Mouse (Mus musculus) Patski (cell line): ENCODE data around the gene Isyna1. TPM values are rescaled to one million over a fixed set of nuclear protein-coding genes. Genes with fewer than 3 reads are reported as not detected.

Experiments
- ATAC-seq: fragments of 100-300 bp; one replicate; pipeline ENCODE4 v1.8.0; 2021
- CTCF ChIA-PET: fragments of 350-600 bp; sonication (Branson Sonifier 250); formaldehyde crosslinking; loops from one replicate; lab custom pipeline; 2022; ENCODE audit warnings: inconsistent platforms; lab: Charles Lee
- POLR2A ChIA-PET: fragments of 350-600 bp; sonication (Branson Sonifier 250); formaldehyde crosslinking; loops from one replicate; lab custom pipeline; 2022; ENCODE audit warnings: antibody characterized with exemption, inconsistent platforms; lab: Charles Lee
- DNase-seq: peaks from one replicate; pipeline ENCODE4 v3.0.0-alpha.2; 2011; ENCODE audit warnings: low read depth, low spot score
- H3K27me3 ChIP-seq: fragments of 371-371 bp; one replicate; pipeline ENCODE4 v1.5.1; 2021
- CTCF ChIP-seq: fragments of 100-300 bp; IDR thresholded peaks from one replicate; pipeline ENCODE4 v1.5.1; 2021
- in situ Hi-C: fragments of 300-500 bp; cut with MboI; formaldehyde crosslinking; loops from 3 replicates; pipeline ENCODE4 v1.11.1; 2018; ENCODE audit warnings: low pct_unique_long_range_greater_than_20kb, mixed read lengths
- polyA plus RNA-seq: library from polyadenylated mRNA; unstranded; gene quantifications from one replicate; pipeline ENCODE4 v1.2.3, GENCODE M21; 2021

The Isyna1 gene
- polyA plus RNA-seq, 1 experiment from 2014 or later = 6.4 TPM

- TF ChIP-seq CTCF = no peak
- ATAC-seq (no peak), DNase-seq (no peak)
- no peaks in the 10 kb centered on the region for H3K27me3 ChIP-seq
- POLR2A ChIA-PET = interaction anchor here (0.8 kb wide), 1 partner anchor 8 kb away, joined by 3 read pairs; the partner anchor contains the start of gene Ssbp4
- CTCF ChIA-PET = interaction anchor here (1.5 to 1.9 kb wide), 2 partner anchors 10 to 40 kb away, joined by 3 to 5 read pairs; no protein-coding TSS in a partner anchor
- in situ Hi-C loops = no loop called here
Measured at GRCm38 (mm10) chr8:70600473-70601270, 6.5 kb downstream of the Isyna1 start.

GRCm38 (mm10) chr8:70601271-70601649, 7.1 kb downstream of the Isyna1 start:
- ChIA-PET POLR2A (no interaction called here), CTCF (no interaction called here)
- TF ChIP-seq CTCF = no peak
- DNase-seq (no peak), ATAC-seq (no peak)
- in situ Hi-C loops = no loop called here
- H3K27me3 ChIP-seq = no peaks in the 10 kb centered on the region

GRCm38 (mm10) chr8:70602139-70602811, 8.1 kb downstream of the Isyna1 start:
- ChIA-PET POLR2A (no interaction called here), CTCF (no interaction called here)
- no peaks in the 10 kb centered on the region for H3K27me3 ChIP-seq
- DNase-seq (no peak), ATAC-seq (no peak)
- in situ Hi-C loops = no loop called here
- TF ChIP-seq CTCF = no peak

- no peak for DNase-seq
- POLR2A ChIA-PET = no interaction called here
- ATAC-seq = no peak
Measured at GRCm38 (mm10) chr8:70604558-70604957, 10.4 kb downstream of the Isyna1 start.

GRCm38 (mm10) chr8:70605871-70606779, 12.0 kb downstream of the Isyna1 start:
- POLR2A ChIA-PET = no interaction called here
- ATAC-seq = no peak
- in situ Hi-C loops = no loop called here

More at GRCm38 (mm10) chr8:70604558-70604957, 10.4 kb downstream of the Isyna1 start:
- no peaks in the 10 kb centered on the region for H3K27me3 ChIP-seq
- TF ChIP-seq CTCF = no peak
- in situ Hi-C loops = no loop called here
- CTCF ChIA-PET = interaction anchor here (1.1 kb wide), 1 partner anchor 12 kb away, joined by 3 read pairs; no protein-coding TSS in a partner anchor

GRCm38 (mm10) chr8:70606780-70607602, 12.8 kb downstream of the Isyna1 start:
- ATAC-seq (no peak), DNase-seq (no peak)
- H3K27me3 ChIP-seq = no peaks in the 10 kb centered on the region
- CTCF ChIA-PET = interaction anchor here (1.2 kb wide), 1 partner anchor 11 kb away, joined by 3 read pairs; no protein-coding TSS in a partner anchor
- no peak for TF ChIP-seq CTCF
- POLR2A ChIA-PET = interaction anchor here (0.5 to 1.1 kb wide), 2 partner anchors 79 to 101 kb away, joined by 3 to 6 read pairs; no protein-coding TSS in a partner anchor
- in situ Hi-C loops = no loop called here

More at GRCm38 (mm10) chr8:70605871-70606779, 12.0 kb downstream of the Isyna1 start:
- no peak for TF ChIP-seq CTCF
- no peaks in the 10 kb centered on the region for H3K27me3 ChIP-seq
- CTCF ChIA-PET = interaction anchor here (1.2 kb wide), 1 partner anchor 10 kb away, joined by 3 read pairs; no protein-coding TSS in a partner anchor
- no peak for DNase-seq

- DNase-seq = no peak
- in situ Hi-C loops = no loop called here
- H3K27me3 ChIP-seq = no peaks in the 10 kb centered on the region
- no peak for TF ChIP-seq CTCF
- CTCF ChIA-PET = no interaction called here
- ATAC-seq = no peak
- POLR2A ChIA-PET = interaction anchor here (1.0 to 1.1 kb wide), 2 partner anchors 35 to 79 kb away, joined by 3 read pairs; no protein-coding TSS in a partner anchor
Measured at GRCm38 (mm10) chr8:70607603-70607897, 13.4 kb downstream of the Isyna1 start.

- no peak for DNase-seq
- ATAC-seq = no peak
- TF ChIP-seq CTCF = no peak
- no peaks in the 10 kb centered on the region for H3K27me3 ChIP-seq
- POLR2A ChIA-PET = interaction anchor here (1.0 to 1.7 kb wide), 7 partner anchors 12 to 80 kb away, joined by 3 to 9 read pairs (median 4); no protein-coding TSS in a partner anchor
- in situ Hi-C loops = no loop called here
- CTCF ChIA-PET = no interaction called here
Measured at GRCm38 (mm10) chr8:70607898-70608748, 13.9 kb downstream of the Isyna1 start.
